Mouse (Mus musculus) thymus, postnatal 10 days (tissue): ENCODE measurements at regions not wholly inside any gene's neighbourhood (a gene's known extent, or its start where the extent isn't known, plus 50 kb on each side); places are given as distances from the start of the nearest gene placed in this dataset.

ENCODE experiments used
- DNase-seq, 2 experiments: peaks; one replicate each; pipeline ENCODE4 v3.0.0; 2021; ENCODE audit warnings: low spot score in 2 of 2

DNA sequence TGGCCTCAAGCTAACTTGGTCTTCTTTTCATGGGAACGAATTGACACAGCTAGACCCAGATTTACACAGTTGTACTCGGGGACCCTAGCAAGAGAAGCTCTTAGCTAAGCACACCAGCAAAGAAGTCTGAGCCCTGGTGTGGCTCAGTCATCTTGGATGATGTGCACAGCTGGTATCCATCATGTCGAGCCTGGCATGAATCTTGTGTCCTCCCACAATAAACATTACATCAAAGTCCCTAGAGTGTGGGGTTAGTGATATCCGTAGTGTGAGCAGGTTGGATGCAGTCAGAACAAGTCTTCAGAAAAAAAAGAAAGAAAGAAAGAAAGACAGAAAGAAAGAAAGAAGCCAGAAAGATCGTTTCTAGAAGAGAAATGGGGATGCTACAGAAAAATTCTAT lies 52.1 kb upstream of the Hmcn1 start:
- no peak for DNase-seq

DNA sequence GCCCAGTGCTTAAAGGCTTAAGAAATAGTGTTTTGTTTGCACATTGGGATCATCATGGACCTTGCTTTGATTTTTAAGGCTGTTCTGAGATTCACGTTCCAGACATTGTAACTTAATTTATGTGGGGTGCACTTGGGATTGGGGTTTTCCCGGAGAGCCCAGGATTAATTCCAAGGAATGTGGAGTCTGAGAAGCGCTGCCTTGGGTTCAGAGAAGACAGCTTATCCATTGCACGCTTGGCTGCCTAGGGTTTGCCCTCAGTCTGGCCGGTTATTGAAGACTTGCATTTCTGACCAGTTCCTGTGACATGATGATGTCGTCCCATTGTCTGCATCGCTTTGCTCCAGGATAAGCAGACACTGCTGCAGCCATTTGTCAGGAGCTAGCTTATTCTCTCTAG lies 53.4 kb upstream of the Hmcn1 start:
- no peak for DNase-seq

DNA sequence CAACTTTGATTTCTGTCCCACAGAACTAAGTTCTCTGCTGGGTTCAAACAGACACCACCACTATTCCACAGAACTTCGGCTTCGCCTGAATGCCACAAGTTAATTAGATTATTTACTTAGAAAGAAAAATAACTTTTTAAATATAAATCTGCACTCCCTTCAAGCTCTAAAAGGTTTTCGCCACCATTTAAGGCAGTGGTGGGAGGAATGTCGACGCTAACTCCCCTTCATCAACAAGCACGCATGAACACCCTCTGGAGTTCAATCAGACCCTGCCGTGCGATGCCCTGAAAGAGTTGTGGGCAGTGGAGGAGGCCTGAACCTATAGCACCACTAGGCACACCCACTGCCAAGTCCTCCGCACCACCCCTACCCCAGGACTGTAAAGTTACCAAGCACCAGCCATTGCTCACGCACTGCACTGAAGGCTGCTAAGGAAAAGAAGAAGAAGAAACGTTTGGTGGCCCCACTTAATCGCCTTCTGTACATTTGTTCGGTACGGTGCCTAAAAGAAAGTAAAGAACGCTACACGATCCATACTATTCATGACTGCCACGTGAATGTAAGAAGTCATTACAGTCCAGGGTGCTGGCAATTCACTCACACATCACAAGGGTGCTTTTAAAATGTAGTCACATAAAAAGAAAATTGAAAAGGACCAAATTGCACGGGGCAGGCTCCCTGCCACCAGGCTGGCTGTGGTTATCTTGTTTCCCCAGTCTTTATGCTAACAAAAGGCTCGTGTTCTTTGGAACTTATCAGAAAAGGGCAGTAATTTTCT lies 56.7 kb upstream of the Hmcn1 start:
- DNase-seq: no peak

DNA sequence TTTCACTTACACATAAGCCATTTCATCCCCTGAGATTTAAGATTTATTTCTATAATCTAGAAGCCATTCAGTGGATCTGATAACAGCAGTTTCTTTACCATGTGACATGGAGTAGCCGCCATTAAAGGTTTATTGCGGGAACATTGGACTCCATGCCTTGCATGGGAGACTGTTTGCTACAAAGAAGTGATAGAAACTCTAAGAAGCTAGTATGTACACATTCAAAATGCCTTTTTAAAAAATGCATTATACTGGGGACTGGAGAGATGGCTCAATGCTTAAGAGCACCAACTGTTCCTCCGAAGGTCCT lies 57.2 kb upstream of the Hmcn1 start:
- no peak for DNase-seq

DNA sequence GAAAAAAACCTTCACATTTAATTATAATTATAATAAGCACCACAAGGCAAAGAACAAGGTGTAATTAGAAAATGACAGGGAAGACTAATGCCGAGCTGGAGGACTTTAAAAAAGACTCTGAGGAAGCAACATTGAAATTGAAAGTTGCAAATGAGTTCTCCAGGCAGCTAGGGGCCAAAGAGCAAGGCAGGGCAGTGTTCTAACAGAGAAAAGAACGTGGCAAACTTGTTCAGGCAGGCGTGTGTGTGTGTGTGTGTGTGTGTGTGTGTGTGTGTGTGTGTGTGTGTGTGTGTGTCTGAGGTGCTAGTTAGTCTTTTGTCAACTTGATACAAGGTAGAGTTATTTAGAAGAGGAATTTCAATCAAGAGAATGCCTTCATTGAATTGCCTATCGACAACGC lies 60.0 kb upstream of the Hmcn1 start:
- no peak for DNase-seq

DNA sequence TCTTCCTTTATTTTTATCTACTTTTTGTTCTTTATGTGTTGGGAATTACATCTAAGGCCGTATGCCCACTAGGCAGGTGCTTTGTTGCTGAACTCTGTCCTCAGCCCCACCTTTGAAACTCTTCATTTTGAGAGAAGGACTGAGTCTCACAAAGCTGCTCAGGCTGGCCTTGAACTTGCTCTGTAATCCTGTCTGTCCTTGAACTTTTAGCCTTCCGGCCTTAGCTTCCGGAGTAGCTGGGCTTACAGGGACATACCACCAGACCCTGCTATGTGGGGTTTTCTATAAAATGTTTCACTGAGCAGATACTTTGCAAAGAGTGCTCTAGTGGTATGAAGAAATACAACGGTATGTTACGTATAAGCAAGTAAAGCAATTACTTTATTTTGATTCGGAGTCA lies 62.2 kb upstream of the Hmcn1 start:
- DNase-seq: no peak

DNA sequence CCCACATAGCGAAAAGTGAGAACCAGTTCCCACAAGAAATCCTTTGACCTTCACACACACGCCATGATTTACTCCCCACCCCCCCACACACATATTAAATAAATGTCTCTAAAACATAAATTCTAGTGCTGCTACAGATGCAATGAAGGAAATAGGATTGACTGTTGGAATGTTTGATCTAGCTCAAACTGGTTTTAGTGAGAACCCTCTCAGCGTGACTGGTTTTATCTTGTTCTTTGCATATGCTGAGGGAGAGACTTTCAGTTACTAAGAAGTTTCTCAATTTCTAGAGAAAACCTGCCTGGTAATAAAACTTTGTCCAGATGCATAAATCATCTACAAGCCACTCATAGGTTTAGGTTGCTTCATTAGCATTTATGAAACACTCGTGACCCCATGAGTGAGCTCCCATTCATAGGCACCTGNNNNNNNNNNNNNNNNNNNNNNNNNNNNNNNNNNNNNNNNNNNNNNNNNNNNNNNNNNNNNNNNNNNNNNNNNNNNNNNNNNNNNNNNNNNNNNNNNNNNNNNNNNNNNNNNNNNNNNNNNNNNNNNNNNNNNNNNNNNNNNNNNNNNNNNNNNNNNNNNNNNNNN lies 66.4 kb upstream of the Hmcn1 start:
- DNase-seq: no peak

DNA sequence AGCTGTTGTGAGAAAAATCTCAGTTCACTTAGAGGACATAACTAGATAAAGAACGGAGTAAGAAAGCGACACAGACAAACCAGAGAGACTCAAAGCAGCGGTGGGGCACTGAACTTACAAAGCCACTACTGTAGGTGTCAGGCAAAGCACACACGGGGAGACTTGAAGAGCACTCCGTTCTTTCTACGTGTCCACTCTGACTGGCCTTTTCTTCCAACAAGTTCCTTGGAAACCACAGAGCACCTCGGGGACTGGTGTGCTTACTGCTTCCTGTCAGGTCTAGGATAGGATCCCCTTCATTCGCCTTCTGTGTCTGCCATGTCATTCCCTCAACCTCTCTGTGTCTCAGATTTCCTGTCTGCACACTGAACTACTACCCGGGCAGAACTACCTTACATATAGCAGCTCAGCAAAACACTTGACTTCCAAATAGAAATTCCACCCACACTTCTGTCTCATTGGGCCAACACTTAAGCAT lies 71.9 kb upstream of the Hmcn1 start:
- no peak for DNase-seq

DNA sequence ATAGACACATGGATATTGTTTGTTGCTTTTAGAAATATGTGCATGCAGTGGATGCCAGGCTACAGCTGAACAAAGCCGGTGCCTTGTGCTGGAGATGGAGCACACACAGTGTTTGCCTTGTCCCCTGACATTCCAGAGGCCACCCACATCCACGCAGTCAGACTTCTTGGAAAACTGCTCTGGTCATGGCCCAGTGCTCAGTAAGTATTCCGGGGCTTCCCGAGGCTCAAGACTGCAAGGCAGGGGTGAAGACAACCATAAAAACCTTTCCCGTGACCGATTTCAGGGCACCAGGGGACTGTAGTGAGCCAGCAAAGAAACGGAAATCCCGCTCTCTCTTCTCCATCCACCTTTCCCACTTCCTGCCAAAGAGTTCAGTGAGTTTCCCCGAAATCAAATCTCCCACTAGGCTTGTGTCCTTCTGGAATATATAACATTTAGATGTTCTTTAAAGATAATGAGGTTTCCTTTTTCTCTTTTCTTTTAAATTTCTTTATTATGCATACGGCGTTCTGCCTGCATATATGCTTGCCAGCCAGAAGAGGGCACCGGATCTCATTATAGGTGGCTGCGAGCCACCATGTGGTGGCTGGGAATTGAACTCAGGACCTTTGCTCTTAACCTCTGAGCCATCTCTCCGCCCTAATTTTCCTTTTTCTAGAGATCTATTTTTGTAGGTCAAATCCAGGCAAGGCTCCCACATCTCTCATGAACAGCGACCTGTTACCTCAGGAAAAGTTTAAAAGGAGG lies 73.3 kb upstream of the Hmcn1 start:
- DNase-seq: no peak

DNA sequence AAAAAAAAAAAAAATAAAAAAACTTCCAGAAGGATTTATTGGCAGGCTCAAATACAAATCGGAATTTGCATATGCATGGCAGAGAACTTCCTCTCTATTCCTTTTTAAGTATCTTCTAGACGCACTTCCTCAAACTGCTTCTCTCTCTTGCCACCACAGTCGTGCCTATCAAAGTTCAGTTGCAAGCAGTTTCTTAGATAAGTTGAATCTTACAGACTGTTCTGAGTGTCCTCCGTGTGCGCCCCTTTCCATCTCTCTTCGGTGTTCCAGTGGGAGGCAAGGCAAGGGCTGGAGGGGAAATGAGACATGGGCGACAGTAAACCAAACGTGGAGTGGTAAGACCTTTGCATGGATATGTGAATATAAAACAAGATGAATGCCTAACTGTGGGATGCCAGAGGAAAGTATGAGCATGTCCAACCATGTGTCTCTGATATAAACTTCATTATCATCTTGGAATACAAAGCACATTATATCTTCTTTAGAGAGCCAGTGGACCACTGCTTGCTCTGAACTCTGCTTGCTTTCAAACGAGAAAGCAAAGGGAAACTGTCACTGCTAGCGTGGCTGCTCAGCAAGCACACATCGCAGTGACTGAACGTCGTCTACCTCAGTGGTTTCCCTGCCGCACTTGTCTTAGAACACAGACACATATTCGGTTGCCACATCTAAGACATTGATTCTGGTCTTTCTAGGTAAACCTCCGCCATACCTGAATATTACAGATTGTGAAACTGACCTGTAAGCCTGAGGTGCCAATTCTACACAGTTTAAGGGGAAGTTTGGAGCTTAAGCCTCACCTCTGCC lies 81.5 kb upstream of the Hmcn1 start:
- DNase-seq: no peak

DNA sequence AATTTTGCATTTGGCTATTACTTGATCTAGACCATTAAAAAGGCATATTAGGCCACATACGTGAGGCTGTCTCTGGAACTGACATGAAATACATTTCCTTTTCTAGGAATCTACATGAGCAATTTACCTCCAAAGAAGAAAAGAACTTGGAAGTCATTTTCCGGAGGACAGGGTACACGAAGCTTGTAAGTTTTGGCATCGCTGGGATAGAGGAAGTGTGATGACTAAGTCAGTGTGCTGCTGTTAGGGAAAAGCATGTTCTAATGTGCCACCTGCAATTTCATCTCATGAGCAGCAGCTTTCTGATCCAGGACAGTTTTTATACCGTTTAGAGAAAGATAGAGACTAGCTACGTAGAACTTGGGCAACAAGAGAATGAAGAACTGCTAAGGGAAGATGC lies 82.3 kb upstream of the Hmcn1 start:
- DNase-seq: no peak

DNA sequence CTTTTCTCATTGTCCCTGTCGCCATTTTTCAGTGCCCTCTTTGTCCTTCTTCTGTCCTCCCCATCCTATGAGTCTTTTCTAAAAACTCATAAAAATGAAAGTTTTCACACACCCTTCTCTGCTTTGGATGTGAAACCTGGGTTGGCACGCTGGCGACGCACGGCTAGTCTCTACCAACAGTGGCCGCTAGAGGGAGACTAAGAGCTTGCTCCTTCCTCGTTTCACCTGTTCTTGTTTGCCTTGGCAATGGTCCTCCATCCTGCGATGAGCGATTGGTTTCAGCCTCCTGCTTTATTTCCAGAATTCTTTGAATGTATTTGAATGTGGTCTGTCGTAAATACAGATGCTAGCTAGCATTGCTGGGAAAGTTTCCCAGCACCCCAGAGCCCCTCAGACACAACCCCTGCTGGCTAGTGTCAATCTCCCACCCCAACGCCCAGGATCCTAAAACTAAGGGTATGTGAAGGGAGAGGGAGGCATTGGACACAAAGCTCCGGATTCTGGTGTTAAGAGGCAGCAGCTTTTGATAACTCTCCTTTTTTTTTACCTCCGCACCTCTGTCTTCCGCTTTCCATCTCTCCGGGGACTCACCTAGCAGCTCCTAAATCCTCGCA lies 85.8 kb upstream of the Hmcn1 start:
- peak; percentile 57 to 83 for DNase-seq

DNA sequence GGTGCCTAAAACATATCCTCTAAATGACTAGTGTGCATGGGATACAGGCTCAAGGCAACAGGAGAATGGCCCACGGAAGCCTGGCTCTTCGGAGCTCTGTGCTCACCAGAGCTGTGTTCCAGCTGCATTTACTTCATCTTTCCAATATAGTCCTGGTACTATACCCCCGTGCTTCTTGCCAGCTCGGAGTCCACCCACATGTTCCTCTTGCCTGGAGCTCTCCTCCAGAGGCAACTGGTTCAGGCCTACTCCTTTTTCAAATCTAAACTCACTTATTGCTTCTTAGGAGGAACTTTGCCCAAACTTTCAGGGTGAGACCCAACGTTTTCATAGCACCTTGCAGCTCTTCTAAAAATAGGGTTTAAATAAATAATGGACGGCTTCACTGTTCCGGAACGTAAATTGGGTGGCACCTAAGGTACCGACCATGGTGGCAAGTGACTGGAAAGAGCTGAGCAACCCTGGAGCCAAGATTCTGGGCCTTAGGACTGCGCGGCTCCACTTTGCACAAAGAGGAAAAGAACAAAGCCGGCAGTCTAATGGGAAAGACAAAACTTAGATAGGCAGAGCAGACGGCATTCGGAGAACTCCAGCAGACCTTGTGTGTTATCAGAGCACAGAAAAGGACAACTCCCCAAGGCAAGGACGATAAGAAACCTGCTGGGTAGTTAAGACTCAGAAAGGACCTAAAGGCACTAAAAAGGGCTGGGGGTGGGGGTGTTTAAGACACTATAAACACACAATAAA lies 86.6 kb upstream of the Hmcn1 start:
- no peak for DNase-seq

DNA sequence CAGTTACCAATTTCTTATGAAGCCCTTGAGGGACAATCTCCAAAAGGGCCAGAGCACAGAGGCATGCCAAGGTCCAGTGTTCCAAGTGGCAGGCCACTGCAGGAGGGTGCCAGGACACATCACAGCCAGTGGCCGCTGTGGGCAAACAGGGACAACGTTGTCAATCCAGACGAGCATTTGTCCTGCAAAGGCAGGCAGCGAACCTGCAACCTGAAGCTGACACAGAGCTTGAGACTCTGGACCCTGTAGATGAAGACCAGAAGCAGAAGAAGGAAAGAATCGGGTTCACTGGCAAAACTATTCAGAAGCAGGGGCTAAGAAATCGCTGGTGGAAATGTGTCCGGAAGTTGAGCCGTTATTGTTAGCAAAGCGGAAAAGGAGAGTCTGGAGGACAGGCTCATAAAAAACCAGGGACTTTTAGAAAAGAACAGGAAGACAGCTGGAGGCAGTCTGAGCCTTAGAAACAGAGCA lies 87.3 kb upstream of the Hmcn1 start:
- DNase-seq: no peak

DNA sequence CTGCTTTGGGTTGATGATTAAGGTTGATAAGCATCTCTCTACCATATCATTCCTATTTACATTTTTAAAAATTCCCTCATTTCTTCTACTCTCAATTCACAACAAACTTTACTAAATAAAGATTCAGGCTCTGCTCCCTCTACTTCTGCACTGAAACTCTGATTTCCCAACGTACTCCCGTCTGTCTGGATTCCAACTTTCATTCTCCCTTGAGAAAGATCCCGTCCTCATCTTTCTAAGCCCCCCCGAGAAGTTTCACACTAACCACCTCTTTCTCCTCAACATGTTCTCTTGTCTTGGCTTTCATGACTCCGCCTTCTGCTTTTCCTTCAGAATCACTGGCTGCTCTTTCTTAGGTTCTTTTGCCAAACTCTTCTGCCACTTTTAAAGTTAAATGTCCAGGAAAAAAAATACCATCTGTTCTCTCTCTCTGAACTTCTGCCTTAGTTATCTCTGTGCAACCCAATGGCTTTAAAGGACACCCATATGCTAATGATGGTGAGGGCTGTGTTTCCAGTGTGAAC lies 89.3 kb upstream of the Hmcn1 start:
- DNase-seq: no peak

DNA sequence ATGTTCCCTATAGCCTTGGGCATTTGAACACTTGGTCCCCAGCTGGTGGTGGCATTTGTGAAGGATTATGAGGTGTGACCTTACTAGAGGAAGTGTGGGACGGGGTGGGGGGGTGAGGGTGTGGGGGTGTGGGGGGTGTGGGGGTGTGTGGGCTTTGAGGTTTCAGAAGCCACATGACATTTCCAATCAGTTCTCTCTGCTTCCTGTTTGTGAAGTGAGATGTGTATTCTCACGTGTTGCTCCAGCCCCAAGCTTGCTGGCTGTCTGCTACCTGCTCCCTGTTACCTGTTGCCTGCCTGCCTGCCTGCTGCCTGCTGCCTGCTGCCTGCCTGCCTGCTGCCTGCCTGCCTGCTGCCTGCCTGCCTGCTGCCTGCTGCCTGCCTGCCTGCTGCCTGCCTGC lies 90.6 kb upstream of the Hmcn1 start:
- DNase-seq: no peak

DNA sequence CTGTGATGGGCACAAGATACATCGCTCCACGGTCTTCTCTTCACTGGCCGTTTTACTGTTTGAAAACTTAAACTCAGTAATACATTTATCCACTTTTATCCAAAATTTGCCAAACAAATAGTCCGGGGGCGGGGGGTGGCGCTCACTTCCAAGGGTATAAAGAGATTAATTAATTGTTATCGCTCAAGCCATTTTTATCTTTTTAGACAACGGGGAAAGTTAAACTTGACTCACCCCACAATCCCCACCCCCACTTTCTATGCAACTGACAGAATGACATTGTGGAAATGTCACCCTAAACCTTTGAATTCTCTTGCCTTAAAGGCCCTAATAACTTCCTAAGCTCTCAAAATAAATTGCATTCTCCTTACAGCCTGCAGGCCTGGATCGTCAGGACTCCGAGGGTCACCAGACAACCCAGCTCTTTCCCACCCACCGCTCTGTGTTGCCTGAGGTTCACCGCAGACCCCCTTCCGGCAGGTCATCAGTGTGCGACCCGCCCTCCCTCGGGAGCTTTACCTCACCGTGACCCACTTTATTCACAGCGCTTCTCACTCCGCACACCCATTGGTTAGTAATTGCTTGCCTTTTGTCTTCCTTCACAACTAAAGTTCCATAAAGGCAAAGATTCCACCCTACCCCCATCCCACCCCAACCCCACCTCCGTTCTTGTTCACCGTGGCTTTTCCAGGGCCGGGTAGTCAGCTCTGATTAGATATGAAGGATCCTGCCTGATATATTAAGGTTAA lies 93.0 kb upstream of the Hmcn1 start:
- DNase-seq: no peak

DNA sequence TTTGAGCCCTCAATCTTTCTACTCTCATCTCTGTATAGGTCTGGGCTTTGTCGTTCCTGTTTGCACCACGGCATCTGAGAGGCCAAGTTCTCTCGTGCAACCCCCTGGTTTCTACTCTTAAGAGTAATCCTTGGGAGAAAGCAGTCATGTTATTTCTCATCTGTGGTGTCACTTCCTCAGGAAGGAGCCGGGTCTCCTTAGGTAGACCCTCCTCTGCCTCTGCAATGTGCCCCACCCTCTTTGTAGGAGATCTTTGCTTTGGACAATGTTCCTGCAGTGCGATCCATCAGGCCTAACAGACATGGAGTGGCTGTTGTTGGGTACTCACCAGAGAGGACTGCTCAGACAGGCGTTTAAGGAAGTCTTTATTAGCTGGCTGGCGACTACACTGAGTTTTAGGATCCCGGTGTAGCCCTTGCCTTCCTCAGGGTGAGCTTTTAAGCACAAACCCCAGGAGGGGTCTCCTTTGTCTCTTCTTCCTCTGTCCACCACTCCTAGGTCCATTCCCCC lies 94.0 kb upstream of the Hmcn1 start:
- no peak for DNase-seq

DNA sequence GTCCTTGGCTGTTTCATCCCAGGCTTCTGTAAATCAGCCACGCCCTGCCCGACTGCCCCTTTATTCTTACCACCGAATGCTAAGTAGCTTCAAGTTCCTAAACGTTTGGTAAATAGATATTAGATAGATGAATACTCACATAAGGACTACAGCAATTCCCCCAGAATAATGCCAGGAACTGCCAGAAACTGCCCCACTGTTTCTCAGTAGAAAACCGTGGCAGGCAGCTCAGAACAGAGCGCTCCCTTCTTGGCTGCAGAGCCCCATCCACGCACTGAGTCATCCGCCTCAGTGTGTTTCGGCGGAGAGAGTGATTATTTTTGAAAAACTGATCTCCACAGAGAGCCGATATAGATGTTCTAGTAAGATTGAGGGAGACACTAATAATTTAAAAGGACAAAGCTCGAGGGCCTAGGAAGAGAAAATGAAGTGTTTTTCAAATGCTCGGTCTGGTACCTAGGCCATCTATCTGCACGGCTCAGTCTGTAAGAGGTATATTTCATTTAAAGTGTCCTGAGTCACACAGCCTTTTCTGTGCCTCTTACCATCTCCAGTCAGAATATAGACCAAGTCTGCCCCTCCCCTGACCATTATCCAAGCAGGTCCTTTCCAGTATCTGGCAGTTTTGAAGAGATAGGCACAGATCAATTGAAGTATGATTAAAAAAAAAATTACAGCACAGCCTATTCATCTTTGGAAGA lies 94.4 kb upstream of the Gm47985 start:
- DNase-seq: no peak
